Mouse (Mus musculus) cerebellum, adult 2 months (tissue): ENCODE data around the gene Srrd.

Experiments
- CTCF ChIP-seq: fragments of 200-500 bp; IDR thresholded peaks from 2 replicates; pipeline ENCODE4 v1.5.1; 2011; ENCODE audit warnings: low read depth, mild to moderate bottlenecking, control low read depth, low read length, moderate library complexity, borderline replicate concordance; ENCODE audit not compliant: insufficient read depth
- POLR2A ChIP-seq: fragments of 200-500 bp; IDR thresholded peaks from 2 replicates; pipeline ENCODE4 v1.6.1; 2011; ENCODE audit warnings: low read length, control low read depth, borderline replicate concordance; ENCODE audit not compliant: insufficient read depth

DNA sequence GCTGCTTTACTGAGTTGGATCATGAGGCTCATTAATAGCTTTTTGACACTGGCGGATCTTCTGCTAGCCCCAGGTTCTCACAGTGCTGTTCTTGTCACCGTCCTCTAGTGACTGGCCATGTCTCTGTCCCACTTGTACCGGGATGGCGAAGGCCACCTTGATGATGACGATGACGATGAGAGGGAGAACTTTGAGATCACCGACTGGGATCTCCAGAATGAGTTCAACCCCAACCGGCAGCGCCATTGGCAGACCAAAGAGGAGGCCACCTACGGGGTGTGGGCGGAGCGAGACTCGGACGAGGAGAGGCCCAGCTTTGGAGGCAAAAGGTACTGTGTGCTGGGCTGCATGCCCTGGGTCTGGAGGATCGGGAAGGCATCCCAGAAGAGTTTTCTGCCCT lies 15.0 kb downstream of the Srrd start:
- TF ChIP-seq POLR2A (no peak), CTCF (no peak)
